Mouse (Mus musculus) left cerebral cortex, adult 8-10 months (tissue): ENCODE measurements around the gene Lifr. TPM values are rescaled to one million over a fixed set of nuclear protein-coding genes. Genes with fewer than 3 reads are reported as not detected.

ENCODE experiments used
- DNase-seq, 2 experiments: peaks; one replicate each; pipeline ENCODE4 v3.0.0; 2022; ENCODE audit warnings: low spot score in 2 of 2
- total RNA-seq, 4 experiments: library from RNA; stranded (reverse); gene quantifications; 2 replicates each; pipeline ENCODE4 v1.2.4; 2022

The Lifr gene
- total RNA-seq, 4 experiments from 2014 or later: 42.3 to 53.0 (median 44.8) TPM

DNA sequence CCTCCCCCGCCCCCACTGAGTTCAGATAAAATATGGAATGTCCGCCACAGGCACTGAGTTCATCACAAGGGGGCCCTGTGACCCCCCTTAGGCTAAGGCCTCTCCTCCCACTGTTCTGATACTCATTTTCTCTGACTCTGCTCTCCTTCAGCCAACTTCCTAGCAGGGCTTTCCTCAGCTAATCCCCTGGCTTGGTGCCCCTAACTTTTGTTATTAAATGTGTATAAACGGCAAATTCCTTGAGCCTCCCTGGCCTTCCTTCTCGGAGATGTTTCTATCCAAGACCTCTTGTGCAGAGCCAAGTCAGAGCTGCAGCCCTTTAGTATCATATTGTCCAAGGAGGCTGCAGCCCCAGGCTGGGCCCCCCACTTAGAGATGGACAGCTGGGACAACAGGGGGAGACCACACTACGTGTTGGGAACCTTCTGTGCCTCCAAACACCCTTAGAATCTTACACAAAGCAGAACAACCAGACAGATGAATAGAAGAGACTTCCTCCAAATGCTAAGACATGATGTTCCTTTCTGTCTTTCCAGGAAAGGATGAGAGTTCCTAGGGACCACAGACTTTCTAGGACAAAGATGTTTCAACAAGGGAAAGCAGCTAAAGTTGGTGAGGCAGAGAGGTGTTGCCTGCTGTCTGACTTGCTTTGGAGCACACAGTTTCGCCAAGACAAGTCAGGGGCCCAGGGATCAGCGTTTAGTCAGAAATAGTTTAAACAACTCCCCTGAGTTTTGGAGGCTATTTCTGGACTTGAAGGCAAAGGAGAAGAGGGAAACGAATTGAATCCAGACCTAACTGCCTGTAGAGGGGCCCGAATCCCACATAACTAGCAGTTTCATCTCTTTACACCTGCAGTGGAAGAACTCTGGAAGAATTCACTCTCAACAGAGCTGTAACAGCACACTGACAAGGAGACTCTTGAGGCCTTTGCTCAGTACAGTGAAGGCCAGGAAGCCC is 111.3 kb downstream of the Lifr start:
- DNase-seq: no peak

DNA sequence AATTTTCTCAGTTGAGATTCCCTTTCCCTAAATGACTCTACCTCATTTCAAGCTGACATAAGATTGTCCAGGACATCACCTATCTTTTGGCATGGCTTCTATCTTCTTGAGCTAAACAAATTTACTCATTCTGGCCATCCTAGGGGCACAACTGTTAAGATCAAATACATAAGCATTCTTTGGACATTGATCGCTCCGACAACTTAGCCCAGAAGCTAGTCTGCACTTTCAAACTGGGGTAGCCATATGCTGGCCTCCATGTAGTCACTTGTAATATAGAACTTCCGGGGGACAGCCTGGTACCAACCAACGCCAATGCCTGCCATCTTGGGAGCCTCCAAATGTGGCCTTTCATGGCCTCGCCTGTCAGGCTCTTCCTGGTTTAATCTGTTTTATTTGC is 112.6 kb downstream of the Lifr start:
- DNase-seq: no peak

DNA sequence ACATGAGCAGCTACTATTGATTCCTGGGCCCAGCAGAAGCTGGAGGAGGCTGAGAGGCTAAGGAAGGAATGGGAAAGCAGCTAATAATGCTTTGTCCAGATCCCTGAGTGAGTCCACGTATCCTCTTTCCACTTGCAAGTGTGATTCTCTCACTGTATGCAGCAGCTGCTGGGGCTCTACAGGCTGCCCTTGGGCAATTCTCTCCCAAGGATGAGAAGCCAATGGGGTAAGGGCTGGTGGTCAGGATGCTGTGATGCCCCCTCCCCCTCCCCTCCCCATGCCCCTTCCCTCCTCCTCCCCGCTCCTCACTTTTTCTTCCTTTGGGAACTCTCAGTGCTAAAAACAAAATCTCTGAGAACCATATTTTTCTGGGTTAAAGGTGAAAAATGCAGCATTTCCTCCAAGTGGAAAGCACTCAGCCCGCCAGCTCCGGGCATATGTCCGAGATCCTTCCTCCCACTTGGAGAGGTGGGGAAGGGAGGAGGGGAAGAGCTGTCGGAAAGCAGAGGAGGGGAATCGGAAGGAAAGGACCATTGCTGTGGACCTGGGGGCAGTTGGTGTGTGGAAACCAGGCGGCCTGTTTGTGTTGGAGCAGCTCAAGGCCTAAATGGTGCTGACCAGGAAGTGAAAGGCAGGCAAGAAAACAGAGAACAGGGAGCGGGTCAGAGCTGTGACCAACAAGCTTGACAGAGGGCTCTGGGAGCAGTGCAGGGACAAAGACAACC is 113.4 kb downstream of the Lifr start:
- no peak for DNase-seq

DNA sequence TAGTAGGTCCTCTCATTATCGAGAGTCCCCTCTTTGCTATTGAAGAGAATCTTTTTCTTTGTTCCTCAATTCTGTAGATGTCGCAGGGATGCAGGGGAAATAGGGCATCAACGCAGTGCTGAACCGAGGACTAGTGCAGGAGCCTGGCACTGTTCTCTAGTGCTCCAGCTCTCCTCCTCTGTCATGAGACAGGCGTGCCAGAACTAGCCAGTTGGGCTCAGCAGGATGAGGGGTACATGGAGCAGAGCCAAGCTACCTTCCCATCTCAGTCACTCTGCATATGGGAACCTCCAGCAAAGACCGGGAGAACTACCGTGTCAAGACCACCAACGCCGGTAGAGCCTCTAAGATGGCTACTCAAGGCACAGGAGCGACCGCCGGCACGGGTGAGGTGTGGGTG is 114.5 kb downstream of the Lifr start:
- DNase-seq: no peak

DNA sequence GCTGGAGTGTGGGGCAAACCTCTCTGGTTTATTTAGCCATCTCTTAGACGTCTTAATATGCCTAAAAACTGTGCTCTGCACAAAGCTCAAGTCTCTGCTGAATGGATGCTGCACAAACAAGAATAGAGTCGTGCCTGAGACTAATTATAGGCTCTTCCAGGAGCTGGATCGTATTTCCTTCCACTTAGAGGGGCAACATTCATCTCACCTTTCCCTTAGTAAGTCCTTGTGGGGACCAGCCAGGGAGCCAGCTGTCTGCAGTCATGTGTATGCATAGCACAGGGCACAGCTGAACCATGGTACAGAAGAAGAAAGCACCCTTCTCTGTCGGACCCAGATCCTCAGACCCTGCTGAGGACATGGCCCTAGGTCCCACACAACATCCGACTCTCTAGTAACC is 115.7 kb downstream of the Lifr start:
- DNase-seq: no peak

DNA sequence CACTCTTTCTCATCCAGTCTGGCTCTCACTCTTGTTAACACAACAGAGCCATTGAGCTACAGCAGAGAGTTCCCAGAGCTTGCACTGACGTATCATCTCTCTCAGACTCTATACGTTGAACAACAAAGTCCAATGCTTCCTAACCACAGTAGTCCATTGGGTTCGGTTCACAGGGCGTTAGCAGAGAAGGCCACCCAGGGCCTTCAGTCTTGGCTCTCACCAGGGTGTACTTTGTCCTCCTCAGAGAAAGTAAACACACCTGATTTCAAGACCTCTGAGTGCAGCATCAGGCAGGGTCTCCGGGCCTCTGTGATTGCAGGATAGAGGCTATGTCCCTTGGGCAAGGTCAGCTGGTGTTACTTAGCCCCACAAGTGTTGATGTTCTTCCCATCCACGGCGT is 116.9 kb downstream of the Lifr start:
- DNase-seq: no peak

DNA sequence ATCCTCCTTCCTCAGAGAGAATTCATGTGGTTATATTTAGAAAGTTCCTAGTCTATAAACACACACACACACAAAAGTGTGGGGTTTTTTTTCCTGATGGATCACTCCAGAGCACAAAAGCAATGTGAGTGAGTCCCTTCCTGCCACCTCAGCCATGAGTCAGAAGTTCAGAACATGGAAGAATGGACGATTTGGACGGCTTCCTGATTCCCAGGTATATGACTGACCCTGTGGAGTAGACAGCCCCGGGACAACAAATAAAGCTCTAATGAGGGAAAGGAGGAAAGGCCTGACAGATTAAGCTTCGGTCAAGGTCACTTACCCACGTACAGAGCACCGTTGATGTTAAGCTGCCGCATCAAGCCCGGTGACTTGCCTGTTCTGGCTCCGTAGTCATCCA is 117.8 kb downstream of the Lifr start:
- DNase-seq: no peak

DNA sequence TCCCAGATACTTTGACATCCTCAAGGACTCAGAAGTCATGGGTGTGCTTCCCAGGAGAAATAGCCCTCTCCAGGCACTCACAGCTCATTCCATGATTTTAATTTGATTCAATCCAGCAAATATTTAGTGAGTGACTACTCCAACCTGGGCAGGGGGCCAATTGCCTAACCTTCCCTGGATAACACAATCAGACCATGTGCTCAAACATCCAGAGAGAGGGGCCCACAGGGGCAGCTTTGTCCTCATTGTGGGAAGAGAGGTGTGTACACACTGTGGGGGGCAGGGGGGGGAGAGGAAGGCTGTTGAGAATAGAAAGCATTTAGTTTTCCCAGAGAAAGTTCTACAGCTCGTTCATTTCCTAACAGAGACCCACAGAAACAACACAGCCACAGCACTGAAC is 123.3 kb downstream of the Lifr start:
- no peak for DNase-seq

DNA sequence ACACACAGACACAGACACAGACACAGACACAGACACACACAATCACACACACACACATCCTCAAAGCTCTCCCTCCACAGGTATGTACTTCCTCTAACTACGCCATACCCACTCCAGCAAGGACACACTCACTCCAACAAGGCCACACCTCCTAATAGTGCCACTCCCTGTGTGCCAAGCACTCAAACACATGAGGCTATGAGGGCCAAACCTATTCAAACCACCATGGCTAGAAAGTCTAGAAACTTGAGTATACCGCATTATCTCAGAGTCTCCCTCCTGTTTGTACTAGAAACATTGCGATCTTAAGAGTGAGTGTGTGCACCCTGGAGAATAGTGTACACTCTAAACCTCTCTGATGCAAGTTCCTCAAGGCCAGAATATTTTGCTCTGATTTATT is 125.4 kb downstream of the Lifr start:
- DNase-seq: no peak

DNA sequence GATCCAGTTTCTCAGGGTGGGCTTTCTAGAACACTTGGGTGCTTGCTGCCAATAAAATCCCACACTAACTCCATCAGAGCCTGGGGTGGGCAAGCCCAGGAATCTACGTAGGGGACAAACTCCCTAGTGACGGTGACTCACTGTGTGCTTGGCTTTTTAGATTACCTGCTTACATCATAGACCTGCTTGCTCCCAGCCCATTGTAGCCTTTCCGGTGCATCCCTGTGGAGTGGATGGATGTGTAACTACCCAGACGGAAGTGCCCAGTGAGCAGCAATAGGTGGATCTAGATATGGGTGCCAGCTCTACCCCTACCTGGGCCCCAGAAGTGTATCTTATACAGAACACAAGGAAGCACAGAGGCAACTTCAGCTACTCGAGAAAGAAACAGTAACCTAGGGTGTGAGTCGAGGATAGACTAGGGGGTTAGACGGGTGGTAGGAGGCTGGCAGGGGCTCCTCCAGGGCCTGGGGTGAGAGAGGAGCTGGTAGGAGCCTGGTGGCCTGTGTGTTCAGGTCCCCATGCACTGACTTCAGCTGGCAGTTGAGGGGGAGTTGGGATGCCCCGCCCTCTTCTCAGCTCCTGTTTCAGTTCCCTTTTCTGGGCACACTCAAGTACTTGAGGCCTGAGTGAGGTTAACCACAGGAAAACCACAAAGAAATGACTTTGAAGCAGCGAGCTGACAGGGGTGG is 126.3 kb downstream of the Lifr start:
- DNase-seq: no peak

DNA sequence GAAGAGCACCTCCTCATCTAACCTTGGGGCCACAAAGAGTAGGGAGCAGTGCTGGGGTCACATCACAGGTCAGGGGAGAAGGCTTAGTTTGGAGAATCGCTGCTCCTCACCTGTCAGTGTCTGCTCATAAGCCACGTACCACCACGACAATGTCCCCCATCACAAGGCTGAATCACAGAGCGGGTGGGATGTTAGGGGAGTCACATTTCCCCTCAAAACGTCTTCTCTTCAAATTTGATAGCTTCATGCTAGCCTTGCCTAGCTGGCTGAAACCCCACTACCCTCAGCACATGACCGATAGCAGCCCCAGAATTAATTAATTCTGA is 126.8 kb downstream of the Lifr start:
- DNase-seq: no peak

DNA sequence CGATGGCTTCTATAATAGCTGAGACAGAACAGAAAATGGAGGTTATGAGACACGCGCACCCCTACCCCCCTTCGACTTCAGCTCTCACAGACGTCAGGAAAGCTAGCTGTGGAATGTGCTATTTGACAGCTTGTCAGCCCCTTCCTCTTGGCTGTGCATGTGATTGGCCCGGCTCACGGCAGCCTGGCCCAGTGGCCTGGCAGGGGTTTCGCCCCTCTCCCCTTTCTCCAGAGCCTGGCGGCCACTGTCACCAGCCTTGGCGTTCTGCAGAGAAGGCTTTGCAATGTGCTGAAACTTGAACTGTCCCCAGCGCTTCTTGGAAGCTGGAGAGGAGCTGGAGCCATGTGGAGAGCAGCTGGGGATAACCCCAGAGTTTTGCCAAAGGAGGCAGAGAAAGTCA is 132.4 kb downstream of the Lifr start:
- DNase-seq: no peak

DNA sequence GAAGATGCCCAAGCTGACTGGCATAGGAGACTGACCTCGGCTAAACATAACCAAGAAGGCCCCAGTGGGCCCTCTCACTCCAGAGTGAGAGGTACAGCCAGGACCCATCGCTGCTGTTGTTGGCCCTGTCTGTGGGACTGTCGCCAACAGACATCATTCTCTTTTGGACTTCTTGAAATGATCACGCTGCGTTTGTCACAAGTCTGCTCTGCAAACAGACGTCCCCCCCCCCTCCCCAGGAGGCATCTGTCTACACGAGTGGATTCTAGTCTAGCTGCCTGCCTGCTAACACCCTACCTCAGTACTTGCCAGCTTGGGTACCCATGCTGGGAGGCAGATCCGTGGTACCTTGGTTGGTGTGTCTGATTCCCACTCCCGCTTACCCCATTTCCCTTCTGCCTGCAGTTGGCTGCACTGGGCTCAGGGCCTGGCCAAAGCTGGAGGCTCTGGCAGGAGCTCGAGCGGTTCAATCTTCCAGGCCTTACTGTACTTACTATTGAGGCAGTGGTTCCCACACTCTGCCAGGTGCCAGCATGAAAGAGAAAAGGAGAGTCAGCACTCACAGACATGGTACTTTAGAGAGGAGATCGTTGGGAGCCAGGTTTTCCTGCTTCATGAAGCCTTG is 133.8 kb downstream of the Lifr start:
- no peak for DNase-seq

DNA sequence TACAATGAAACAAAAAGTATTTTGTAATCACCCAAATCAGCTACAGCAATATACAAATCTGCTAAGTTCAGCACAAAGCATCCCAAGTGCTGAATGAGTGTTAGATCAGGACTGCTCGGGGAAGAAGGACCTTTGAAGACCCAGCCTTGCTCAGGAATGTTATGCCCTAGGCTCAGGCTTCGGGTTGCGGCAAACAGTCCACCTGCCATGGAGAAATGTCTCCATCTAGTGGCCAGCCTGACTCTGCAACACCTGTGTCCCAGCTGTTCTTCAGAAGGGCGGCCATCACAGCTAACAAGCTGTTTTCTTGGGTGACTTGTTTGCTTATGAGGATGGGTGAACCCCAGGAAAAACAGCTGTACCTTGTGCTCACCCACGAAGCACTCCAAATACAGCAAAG is 135.8 kb downstream of the Lifr start:
- DNase-seq: peak; percentile 29 to 44

DNA sequence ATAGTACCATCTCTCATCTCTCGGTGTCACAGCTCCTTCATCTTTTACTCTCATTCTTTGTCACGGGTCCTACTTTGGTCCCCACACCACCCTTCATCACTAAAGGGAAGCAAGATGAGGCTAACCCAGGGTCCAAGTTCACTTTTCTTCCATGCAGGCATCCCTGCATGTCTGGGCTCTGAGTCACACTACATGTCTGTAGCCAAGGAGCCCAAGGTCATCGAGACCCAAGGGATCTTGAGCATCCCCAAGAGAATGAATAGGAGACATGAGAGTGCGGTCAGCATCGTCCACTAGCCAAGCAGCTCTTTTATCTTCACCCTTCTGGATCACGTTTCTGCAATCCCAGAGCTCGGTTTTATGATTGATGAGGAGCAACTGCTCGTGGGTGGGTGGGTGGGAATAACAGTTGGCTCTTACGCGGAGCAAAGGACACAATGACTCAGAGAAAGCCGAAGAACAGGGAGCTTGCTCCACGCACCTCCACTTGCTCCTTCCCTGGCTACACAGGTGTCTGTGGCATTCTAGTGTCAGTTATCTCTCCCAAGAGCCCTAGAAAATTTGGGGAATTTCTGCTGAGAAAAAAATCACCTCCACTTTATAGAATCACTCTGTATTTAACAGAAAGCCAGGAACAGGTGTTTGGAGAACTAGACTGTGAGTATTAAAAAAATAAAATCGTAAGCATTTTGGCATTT is 143.1 kb downstream of the Lifr start:
- no peak for DNase-seq

DNA sequence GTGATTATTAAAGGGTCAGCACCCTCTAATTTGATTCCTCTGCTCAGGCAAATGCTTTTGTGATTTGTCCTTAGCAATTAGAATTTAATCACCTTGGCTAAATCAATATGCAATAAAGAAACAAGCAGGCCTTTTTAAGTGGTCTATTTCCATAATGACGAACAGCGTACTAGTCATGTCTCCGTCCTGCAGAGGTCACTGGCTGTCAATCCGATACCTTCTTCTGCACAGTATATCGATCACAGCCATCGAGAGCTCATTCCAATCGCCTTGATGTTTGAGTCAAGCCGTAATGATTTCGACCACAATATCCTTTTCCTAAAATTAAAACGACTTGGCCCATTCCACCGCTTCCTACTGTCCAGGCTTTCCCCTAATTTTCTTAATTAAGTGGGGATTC is 149.5 kb downstream of the Lifr start:
- no peak for DNase-seq

DNA sequence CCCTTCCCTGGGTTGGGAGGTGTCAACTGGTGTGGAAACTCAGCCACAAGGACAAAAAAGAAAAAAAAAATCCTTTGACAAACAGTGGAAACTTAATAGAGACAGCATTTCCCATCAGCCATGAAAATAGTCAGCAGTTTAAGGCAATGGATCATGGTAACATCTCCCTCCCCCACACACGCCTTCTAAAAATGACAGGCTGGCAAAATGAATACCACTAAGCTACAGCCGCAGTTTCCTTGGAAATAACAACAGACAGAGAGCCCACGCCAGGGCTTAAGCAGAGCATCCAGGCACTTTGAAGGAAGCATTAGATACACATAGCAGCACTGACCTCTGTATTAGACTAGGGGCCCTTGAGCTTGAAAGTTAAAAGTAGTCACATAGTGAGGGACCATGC is 150.5 kb downstream of the Lifr start:
- DNase-seq: peak in 1 of 2 experiments; percentile 19

DNA sequence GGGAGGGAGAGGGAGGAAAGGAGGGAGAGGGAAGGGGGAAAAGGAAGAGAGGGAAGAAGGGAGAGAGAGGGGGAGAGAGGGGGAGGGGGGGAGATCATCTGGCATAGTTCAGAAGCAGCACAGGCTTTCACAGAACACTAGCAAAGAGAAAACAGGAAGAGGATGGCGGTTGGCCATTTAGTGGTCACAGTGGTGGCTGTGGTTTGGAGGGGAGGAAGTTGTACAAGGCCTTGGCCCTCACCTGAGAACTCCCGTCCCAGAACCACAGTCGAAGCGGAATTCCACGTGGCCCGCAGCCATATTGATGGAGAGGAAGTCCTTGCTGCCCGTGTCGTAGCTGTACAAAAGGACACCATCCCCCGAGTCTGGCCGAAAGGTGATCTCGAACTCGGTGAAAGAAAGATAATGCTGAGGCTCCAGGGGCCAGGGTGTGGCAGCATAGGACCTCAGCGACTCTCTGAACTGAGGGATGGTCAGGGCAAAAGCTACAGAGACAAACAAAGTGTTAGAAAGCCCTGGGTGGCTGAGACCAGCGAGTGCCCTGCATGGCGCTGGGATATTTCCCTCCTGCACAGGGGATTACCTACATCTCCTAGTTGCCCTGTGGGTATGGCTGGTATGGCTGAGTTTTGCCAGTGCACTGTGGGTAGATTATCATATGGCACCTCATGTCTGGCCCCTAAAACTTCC is 151.9 kb downstream of the Lifr start:
- DNase-seq: no peak
